Mouse (Mus musculus) heart, postnatal 10 days (tissue): ENCODE results near the gene Tex22. TPM values are rescaled to one million over a fixed set of nuclear protein-coding genes. Genes with fewer than 3 reads are reported as not detected.

Experiments
- DNase-seq, 2 experiments: peaks; one replicate each; pipeline ENCODE4 v3.0.0; 2021
- intact Hi-C: fragments of 180-260 bp; cut with DNase I; formaldehyde crosslinking; loops from one replicate; pipeline ENCODE4 v1.15.1; 2025
- total RNA-seq, 2 experiments: library from RNA; stranded (reverse); gene quantifications; 2 replicates each; pipeline ENCODE4 v1.2.3; 2021

Gene Tex22
- total RNA-seq, 2 experiments from 2014 or later = 0.41 TPM; not detected in 1

DNA sequence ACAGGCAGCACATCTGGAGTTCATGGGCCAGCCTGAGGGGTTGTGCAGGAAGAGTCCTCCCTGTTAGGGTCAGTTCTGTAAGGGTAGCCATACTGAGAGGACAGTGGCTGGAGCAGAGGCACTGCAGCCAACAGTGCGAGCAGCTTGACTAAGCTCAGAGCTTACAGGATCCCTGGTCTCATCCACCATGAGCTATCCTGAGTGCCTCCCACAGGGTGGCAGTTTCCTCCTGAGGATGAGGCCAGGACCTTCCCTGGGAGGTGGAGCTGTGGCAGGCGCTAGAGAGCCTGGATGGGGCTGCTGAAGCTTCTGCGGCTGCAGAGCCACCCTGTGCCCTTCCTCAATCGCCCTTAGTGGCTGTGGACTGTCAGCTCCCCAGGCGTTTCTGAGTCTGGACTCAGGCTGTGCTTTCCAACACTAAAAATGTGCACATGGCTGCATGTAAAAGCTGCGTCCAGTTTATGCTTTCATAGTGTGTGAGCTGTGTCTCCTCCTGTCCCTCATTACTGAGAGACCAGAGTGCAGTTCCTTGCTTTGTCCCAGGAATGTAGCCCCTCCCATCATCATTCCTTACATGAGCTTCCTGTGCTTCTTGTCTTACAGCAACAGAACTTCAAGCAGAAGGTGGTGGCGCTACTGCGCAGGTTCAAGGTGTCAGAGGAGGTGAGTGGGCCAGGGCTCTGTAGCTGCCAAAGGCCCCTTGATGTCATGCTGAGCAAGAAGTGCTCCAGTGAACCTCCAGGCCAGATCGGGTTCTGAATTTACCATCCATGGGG is 22.5 kb upstream of the Tex22 start:
- DNase-seq = no peak

GRCm38 (mm10) chr12:113056089-113056488 is 18.2 kb upstream of the Tex22 start:
- intact Hi-C loops = no loop called here
- DNase-seq = no peak

More for the DNA sequence above, 22.5 kb upstream of the Tex22 start:
- intact Hi-C loops = no loop called here

- intact Hi-C loops = no loop called here
- no peak for DNase-seq
Measured at GRCm38 (mm10) chr12:113060178-113060577, 14.1 kb upstream of the Tex22 start.

- intact Hi-C loops = no loop called here
- no peak for DNase-seq
Measured at GRCm38 (mm10) chr12:113061606-113062005, 12.7 kb upstream of the Tex22 start.

GRCm38 (mm10) chr12:113062201-113062600 is 12.1 kb upstream of the Tex22 start:
- no peak for DNase-seq
- intact Hi-C loops = no loop called here

DNA sequence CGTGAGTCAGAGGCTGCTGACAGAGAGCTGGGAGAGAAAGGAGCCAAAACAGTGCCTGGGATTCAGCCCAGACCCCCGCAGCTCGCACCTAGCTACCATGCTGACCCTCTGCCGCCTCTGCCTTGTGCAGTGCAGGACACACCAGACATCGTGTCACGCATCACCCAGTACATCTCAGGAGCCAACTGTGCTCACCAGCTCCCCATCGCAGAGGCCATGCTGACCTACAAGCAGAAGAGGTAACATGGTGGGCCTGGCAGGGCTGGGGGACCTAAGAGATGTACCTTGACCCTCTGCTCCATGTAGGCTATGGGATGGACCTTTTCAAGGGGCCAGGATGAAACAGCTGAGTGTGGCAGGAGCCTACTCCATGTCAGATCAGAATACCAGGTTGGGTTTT is 10.6 kb upstream of the Tex22 start:
- intact Hi-C loops = no loop called here
- DNase-seq = no peak

DNA sequence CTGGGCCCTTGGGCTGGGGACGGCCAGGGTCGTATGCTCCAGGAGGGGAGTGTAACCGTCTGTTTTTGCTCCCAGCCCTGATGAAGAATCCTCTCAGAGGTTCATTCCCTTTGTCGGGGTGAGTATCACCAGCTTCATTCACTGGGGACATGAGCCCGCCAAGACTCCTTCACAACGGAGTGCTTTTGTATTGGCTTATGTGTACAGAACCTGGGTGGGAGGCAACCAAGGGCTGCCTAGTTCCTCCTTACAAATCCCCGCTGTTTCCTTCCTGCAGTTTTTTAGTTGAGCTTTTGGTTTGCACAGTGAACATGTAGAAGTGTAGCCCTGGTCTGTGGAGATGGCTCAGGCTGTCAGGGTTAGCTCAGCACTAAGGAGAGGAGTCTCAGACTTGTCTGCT is 6.3 kb upstream of the Tex22 start:
- no peak for DNase-seq
- intact Hi-C loops = no loop called here

DNA sequence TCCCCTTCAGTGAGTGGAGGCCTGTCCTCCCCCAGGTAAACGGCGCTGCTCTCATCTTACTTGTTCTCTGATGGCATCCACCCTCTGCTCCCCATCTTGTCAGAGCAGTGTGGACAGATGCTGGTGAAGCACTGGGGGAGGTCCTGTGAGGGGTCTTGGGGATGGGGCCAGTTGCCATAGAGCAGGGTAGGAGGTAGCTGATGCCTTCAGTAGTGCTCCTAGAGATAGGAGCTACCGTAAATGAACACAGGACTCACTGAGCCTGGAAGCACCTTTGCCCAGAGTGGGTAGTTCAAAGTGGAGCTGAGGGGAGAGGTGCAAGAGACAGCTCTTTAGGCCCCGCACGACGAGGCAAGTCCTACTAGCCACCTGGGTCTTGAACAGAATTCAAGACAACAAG is 4.9 kb upstream of the Tex22 start:
- no peak for DNase-seq
- intact Hi-C loops = no loop called here

DNA sequence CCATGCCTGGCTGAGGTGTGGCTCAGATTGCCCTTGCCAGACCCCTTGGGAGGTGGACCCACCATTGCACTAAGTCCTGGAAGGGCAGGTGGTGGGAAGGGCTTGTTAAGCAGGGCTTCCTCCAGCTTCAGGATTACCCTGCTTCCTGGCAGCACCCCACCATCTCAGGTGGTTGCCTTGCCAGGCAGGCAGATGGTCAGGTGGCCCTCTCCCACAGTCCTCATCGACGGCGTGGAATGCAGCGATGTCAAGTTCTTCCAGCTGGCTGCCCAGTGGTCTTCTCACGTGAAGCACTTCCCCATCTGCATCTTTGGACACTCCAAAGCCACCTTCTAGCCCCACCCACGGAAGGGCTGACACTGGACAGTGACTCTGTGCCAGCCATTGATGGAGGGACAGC is 3.0 kb upstream of the Tex22 start:
- no peak for DNase-seq
- intact Hi-C loops = loop anchor here (10.0 kb wide), 1 partner anchor 197 kb away; no protein-coding TSS in a partner anchor

GRCm38 (mm10) chr12:113071827-113072226 is 2.5 kb upstream of the Tex22 start:
- intact Hi-C loops = loop anchor here (10.0 kb wide), 1 partner anchor 197 kb away; no protein-coding TSS in a partner anchor
- DNase-seq = no peak

- DNase-seq = no peak
- intact Hi-C loops = loop anchor here (2.0 to 10.0 kb wide), 2 partner anchors 69 to 199 kb away; no protein-coding TSS in a partner anchor
Measured at GRCm38 (mm10) chr12:113073420-113074328, 628 bp upstream of the Tex22 start.

DNA sequence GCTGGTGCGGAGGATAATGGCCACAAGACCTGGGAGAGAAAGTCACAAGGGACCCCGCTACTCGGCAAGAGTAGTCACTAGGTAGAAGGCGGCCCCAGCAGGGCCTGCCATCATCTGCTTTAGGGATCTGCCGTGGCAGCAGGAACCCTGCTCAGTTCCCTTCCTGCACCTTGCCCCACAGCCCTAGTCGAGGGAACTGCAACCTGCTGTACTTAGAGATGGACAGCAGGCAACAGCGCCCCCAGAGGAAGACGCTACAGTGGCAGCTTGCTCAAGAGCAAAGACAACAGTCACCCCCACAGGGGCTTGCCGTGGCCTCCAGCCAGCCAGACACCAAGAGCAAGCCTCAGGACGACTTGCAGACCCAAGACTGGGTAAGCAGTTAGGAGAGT is 757 bp downstream of the Tex22 start:
- intact Hi-C loops = loop anchor here (2.0 to 10.0 kb wide), 3 partner anchors 70 to 200 kb away; no protein-coding TSS in a partner anchor
- peak; percentile 90 to 93 for DNase-seq

DNA sequence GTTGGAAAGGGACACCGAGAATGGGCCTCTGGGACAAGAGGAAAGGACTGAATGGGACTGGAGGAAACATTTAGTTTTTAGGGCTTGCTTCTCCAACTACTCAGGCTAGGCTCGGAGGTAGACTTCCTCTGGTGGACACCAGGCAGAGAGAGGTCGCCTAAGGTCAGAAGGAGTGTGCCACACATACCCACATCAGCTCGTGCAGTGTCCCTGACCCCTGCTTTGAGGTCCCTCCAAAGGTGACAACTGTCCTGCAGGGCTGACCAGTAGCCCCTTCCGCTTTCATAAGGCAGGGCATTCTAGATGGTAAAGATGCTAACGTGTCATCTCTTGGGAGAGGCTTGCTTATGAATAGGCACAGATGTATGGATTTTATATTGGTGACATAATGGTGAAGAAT is 1.2 kb downstream of the Tex22 start:
- no peak for DNase-seq
- intact Hi-C loops = loop anchor here (2.0 to 10.0 kb wide), 3 partner anchors 71 to 201 kb away; no protein-coding TSS in a partner anchor

GRCm38 (mm10) chr12:113087276-113087675 is 13.0 kb downstream of the Tex22 start:
- intact Hi-C loops = no loop called here
- no peak for DNase-seq

GRCm38 (mm10) chr12:113088026-113088425 is 13.7 kb downstream of the Tex22 start:
- intact Hi-C loops = no loop called here
- no peak for DNase-seq

DNA sequence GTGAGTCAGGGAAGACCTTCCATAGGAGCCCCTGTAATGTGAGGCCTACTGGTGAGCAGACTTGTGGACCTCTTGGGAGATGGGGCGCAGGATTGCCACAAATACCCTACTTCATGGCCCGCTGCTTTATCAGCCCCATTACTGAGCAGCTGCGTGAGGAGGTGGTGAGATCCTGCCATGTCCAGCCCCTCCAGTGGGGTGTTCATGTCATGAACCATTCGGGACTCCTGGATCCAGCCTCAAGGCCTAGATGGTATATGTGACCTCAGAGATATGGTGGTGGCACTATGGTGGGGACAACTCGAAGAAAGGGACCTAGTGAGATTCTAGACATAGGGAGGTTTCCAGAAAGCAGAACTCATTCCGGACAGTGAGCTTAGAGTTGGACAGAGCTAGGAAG is 14.8 kb downstream of the Tex22 start:
- intact Hi-C loops = no loop called here
- DNase-seq = no peak

DNA sequence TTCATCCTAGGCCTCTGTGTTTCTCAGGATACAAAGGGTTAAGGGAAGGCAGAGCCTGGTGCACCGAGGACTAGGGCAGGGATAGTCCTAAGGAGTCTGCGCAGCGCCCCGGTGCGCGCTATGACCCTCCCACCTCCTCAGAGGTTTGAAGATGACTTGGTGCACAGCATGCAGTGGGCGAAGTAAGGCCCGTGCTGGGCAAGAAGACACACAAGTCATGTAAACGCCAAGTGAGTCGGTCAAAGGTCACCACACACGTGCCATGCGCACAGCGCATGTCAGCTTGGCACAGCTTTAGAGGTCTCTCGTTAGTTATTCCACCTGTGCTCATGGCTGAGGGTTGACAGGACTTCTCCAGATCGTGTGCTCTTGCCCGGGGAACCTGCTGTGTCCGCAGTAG is 15.8 kb downstream of the Tex22 start:
- no peak for DNase-seq
- intact Hi-C loops = no loop called here

DNA sequence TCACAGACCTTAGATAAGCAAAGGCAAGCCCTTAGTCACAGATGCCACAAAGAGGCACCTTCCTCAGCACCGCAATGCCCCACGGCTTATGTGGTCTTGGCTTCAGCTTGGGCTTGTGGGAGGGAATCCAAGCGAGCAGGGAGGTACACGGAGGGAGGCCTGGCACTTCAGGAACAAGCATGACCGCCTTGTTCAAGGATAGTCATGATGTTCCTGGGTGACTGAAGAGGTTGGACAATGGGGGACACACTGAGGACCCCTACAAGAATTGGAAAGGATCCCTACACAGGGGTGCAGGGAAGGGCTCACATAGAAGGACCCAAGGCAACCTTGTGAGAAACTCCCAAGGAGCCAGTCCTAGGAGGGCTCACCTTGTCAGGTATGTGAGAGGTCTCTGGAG is 22.7 kb downstream of the Tex22 start:
- intact Hi-C loops = no loop called here
- DNase-seq = no peak

GRCm38 (mm10) chr12:113097749-113098281 is 23.5 kb downstream of the Tex22 start, which contains the start of gene Mta1:
Gene Mta1, plus strand, starts transcription at chr12:113098278.
- intact Hi-C loops = no loop called here
- peak; percentile 45 to 59 for DNase-seq

GRCm38 (mm10) chr12:113098530-113099151 is 24.3 kb downstream of the Tex22 start:
- DNase-seq = peak; percentile 45 to 48
- intact Hi-C loops = no loop called here
